Mouse (Mus musculus): ENCODE measurements around the gene 1810009A15Rik. TPM values are rescaled to one million over a fixed set of nuclear protein-coding genes. Genes with fewer than 3 reads are reported as not detected.

Gene 1810009A15Rik
- polyA plus RNA-seq, 1 experiment from 2014 or later: 151 TPM

Small RNA genes within 50 kb of the gene (microRNA-seq; reads per million reads assigned to microRNA genes)
- not detected for gene Mir5136

Other genes with a start within 250 kb of the 1810009A15Rik start
- gene Chrm1, start 225.1 kb upstream of the 1810009A15Rik start, polyA plus RNA-seq (2016; fragmentation: Nextera tagmentation; extraction: Ambion mirVana): 0.10 TPM in 1 of 2 replicates, not detected in the other
- gene Slc3a2, start 165.5 kb upstream of the 1810009A15Rik start, polyA plus RNA-seq (2016; fragmentation: Nextera tagmentation; extraction: Ambion mirVana): 119 and 128 TPM in 2 replicates
- 121 and 145 TPM in 2 replicates for gene Wdr74, start 153.0 kb upstream of the 1810009A15Rik start, polyA plus RNA-seq (2016; fragmentation: Nextera tagmentation; extraction: Ambion mirVana)
- gene 1700092M07Rik, start 148.1 kb upstream of the 1810009A15Rik start, polyA plus RNA-seq (2016; fragmentation: Nextera tagmentation; extraction: Ambion mirVana): 2.8 and 3.1 TPM in 2 replicates
- 99.3 and 134 TPM in 2 replicates for gene Stx5a, start 147.4 kb upstream of the 1810009A15Rik start, polyA plus RNA-seq (2016; fragmentation: Nextera tagmentation; extraction: Ambion mirVana)
- 257 and 273 TPM in 2 replicates for gene Nxf1, start 131.8 kb upstream of the 1810009A15Rik start, polyA plus RNA-seq (2016; fragmentation: Nextera tagmentation; extraction: Ambion mirVana)
- gene Tmem223, start 117.9 kb upstream of the 1810009A15Rik start, polyA plus RNA-seq (2016; fragmentation: Nextera tagmentation; extraction: Ambion mirVana): 181 and 183 TPM in 2 replicates
- 41.3 and 43.7 TPM in 2 replicates for gene Tmem179b, start 114.4 kb upstream of the 1810009A15Rik start, polyA plus RNA-seq (2016; fragmentation: Nextera tagmentation; extraction: Ambion mirVana)
- gene Taf6l, start 102.4 kb upstream of the 1810009A15Rik start, polyA plus RNA-seq (2016; fragmentation: Nextera tagmentation; extraction: Ambion mirVana): 44.2 and 47.0 TPM in 2 replicates
- gene Polr2g, start 90.3 kb upstream of the 1810009A15Rik start, polyA plus RNA-seq (2016; fragmentation: Nextera tagmentation; extraction: Ambion mirVana): 206 and 216 TPM in 2 replicates
- gene Zbtb3, start 86.3 kb upstream of the 1810009A15Rik start, polyA plus RNA-seq (2016; fragmentation: Nextera tagmentation; extraction: Ambion mirVana): 5.9 and 6.1 TPM in 2 replicates
- gene Ttc9c, start 69.5 kb upstream of the 1810009A15Rik start, polyA plus RNA-seq (2016; fragmentation: Nextera tagmentation; extraction: Ambion mirVana): 80.2 and 85.2 TPM in 2 replicates
- gene Hnrnpul2, start 68.8 kb upstream of the 1810009A15Rik start, polyA plus RNA-seq (2016; fragmentation: Nextera tagmentation; extraction: Ambion mirVana): 4.7 and 5.2 TPM in 2 replicates
- gene AC129217.1, start 59.1 kb upstream of the 1810009A15Rik start, polyA plus RNA-seq (2016; fragmentation: Nextera tagmentation; extraction: Ambion mirVana): not detected in 2 replicates
- 37.2 and 42.5 TPM in 2 replicates for gene Bscl2, start 51.4 kb upstream of the 1810009A15Rik start, polyA plus RNA-seq (2016; fragmentation: Nextera tagmentation; extraction: Ambion mirVana)
- gene Gng3, start 49.7 kb upstream of the 1810009A15Rik start, polyA plus RNA-seq (2016; fragmentation: Nextera tagmentation; extraction: Ambion mirVana): 5.0 and 7.2 TPM in 2 replicates
- 0.29 and 0.39 TPM in 2 replicates for gene Lrrn4cl, start 38.1 kb upstream of the 1810009A15Rik start, polyA plus RNA-seq (2016; fragmentation: Nextera tagmentation; extraction: Ambion mirVana)
- gene Ubxn1, start 17.4 kb upstream of the 1810009A15Rik start, polyA plus RNA-seq (2016; fragmentation: Nextera tagmentation; extraction: Ambion mirVana): 211 and 228 TPM in 2 replicates
- gene Uqcc3, start 7.9 kb upstream of the 1810009A15Rik start, polyA plus RNA-seq (2016; fragmentation: Nextera tagmentation; extraction: Ambion mirVana): 56.8 and 60.6 TPM in 2 replicates
- gene Lbhd1, start 5.1 kb upstream of the 1810009A15Rik start, polyA plus RNA-seq (2016; fragmentation: Nextera tagmentation; extraction: Ambion mirVana): 110 and 149 TPM in 2 replicates
- gene Gm49403, start 4.9 kb upstream of the 1810009A15Rik start, polyA plus RNA-seq (2016; fragmentation: Nextera tagmentation; extraction: Ambion mirVana): not detected in 2 replicates
- gene Gm49416, start 73 bp downstream of the 1810009A15Rik start, polyA plus RNA-seq (2016; fragmentation: Nextera tagmentation; extraction: Ambion mirVana): 0.45 TPM in 1 of 2 replicates, not detected in the other
- gene Ints5, start 4.2 kb downstream of the 1810009A15Rik start, polyA plus RNA-seq (2016; fragmentation: Nextera tagmentation; extraction: Ambion mirVana): 59.2 and 61.9 TPM in 2 replicates
- gene Ganab, start 9.2 kb downstream of the 1810009A15Rik start, polyA plus RNA-seq (2016; fragmentation: Nextera tagmentation; extraction: Ambion mirVana): 117 and 129 TPM in 2 replicates
- gene B3gat3, start 31.5 kb downstream of the 1810009A15Rik start, polyA plus RNA-seq (2016; fragmentation: Nextera tagmentation; extraction: Ambion mirVana): 47.0 and 48.1 TPM in 2 replicates
- gene Rom1, start 40.5 kb downstream of the 1810009A15Rik start, polyA plus RNA-seq (2016; fragmentation: Nextera tagmentation; extraction: Ambion mirVana): 4.1 and 4.3 TPM in 2 replicates
- 37.1 and 37.5 TPM in 2 replicates for gene Eml3, start 40.7 kb downstream of the 1810009A15Rik start, polyA plus RNA-seq (2016; fragmentation: Nextera tagmentation; extraction: Ambion mirVana)
- gene Mta2, start 53.0 kb downstream of the 1810009A15Rik start, polyA plus RNA-seq (2016; fragmentation: Nextera tagmentation; extraction: Ambion mirVana): 229 and 233 TPM in 2 replicates
- 49.6 and 49.7 TPM in 2 replicates for gene Tut1, start 65.0 kb downstream of the 1810009A15Rik start, polyA plus RNA-seq (2016; fragmentation: Nextera tagmentation; extraction: Ambion mirVana)
- gene Eef1g, start 78.2 kb downstream of the 1810009A15Rik start, polyA plus RNA-seq (2016; fragmentation: Nextera tagmentation; extraction: Ambion mirVana): 563 and 631 TPM in 2 replicates
- 5.3 and 8.9 TPM in 2 replicates for gene Ahnak, start 100.4 kb downstream of the 1810009A15Rik start, polyA plus RNA-seq (2016; fragmentation: Nextera tagmentation; extraction: Ambion mirVana)
- gene Scgb1a1, start 199.1 kb downstream of the 1810009A15Rik start, polyA plus RNA-seq (2016; fragmentation: Nextera tagmentation; extraction: Ambion mirVana): not detected in 2 replicates
- 16.9 and 20.7 TPM in 2 replicates for gene Asrgl1, start 246.8 kb downstream of the 1810009A15Rik start, polyA plus RNA-seq (2016; fragmentation: Nextera tagmentation; extraction: Ambion mirVana)